In genomic region chr5:36485306-36485705, GRCm38 (mm10) we compare ENCODE assay signal across 8 mouse cellular contexts. TPM values are rescaled to one million over a fixed set of nuclear protein-coding genes. Genes with fewer than 3 reads are reported as not detected.
DNase-seq lines count a peak whose midpoint lies in the region; ATAC-seq lines count a peak whose summit lies in the region.

No protein-coding gene starts in this region.

- H3K9me3 ChIP-seq in liver, embryonic 11.5 days (ENCODE audit: control insufficient read depth, low read length): no peaks in the 10 kb centered on the region
- no peaks in the 10 kb centered on the region for H3K9me3 ChIP-seq in embryonic facial prominence, embryonic 12.5 days
- no peaks in the 10 kb centered on the region for H3K9me3 ChIP-seq in limb, embryonic 11.5 days (ENCODE audit: control insufficient read depth, low read length)
- H3K9me3 ChIP-seq in neural tube, embryonic 15.5 days (replicated peaks): no peaks in the 10 kb centered on the region

- H3K27me3 ChIP-seq in liver, embryonic 11.5 days (replicated peaks; ENCODE audit: control insufficient read depth, insufficient read depth, low read length): peaks cover 14% of the 10 kb centered on the region
- H3K27me3 ChIP-seq in embryonic facial prominence, embryonic 12.5 days: peaks cover 18% of the 10 kb centered on the region
- H3K27me3 ChIP-seq in limb, embryonic 11.5 days (ENCODE audit: control insufficient read depth, insufficient read depth, low read length): peaks cover 8% of the 10 kb centered on the region; the same call in 1 of the 2 replicates
- H3K27me3 ChIP-seq in neural tube, embryonic 15.5 days (replicated peaks): no peaks in the 10 kb centered on the region

- H3K4me3 ChIP-seq in liver, embryonic 11.5 days (ENCODE audit: low read depth, low read length): peak overlapping the region; percentile 88
- H3K4me3 ChIP-seq in embryonic facial prominence, embryonic 12.5 days: peak overlapping the region; percentile 89; the same call in 1 of the 2 replicates
- H3K4me3 ChIP-seq in limb, embryonic 11.5 days (ENCODE audit: low read depth, low read length): 0 out of 2 replicates have a peak overlapping the region, but pooled peaks have one; percentile 91
- peak overlapping the region; percentile 62 for H3K4me3 ChIP-seq in neural tube, embryonic 15.5 days (replicated peaks)

- peak overlapping the region; percentile 55 for H3K9ac ChIP-seq in liver, embryonic 11.5 days (ENCODE audit: low read depth, low read length)
- no peak overlapping the region; the same call in 1 of the 2 replicates for H3K9ac ChIP-seq in embryonic facial prominence, embryonic 12.5 days
- H3K9ac ChIP-seq in limb, embryonic 11.5 days (ENCODE audit: low read length): no peak overlapping the region
- H3K9ac ChIP-seq in neural tube, embryonic 15.5 days (replicated peaks): peak overlapping the region; percentile 43

- H3K36me3 ChIP-seq in liver, embryonic 11.5 days (ENCODE audit: control insufficient read depth, insufficient read depth, low read length): no peaks in the 10 kb centered on the region
- H3K36me3 ChIP-seq in embryonic facial prominence, embryonic 12.5 days: no peaks in the 10 kb centered on the region
- no peaks in the 10 kb centered on the region for H3K36me3 ChIP-seq in limb, embryonic 11.5 days (ENCODE audit: control insufficient read depth, insufficient read depth, low read length)
- H3K36me3 ChIP-seq in neural tube, embryonic 15.5 days: 0 out of 2 replicates have a peak, but pooled peaks cover 3% of the 10 kb centered on the region

- H3K27ac ChIP-seq in liver, embryonic 11.5 days (ENCODE audit: low read depth, low read length): no peak overlapping the region
- H3K27ac ChIP-seq in embryonic facial prominence, embryonic 12.5 days: no peak overlapping the region
- no peak overlapping the region for H3K27ac ChIP-seq in limb, embryonic 11.5 days (replicated peaks; ENCODE audit: low read depth, low read length)
- H3K27ac ChIP-seq in neural tube, embryonic 15.5 days (replicated peaks): no peak overlapping the region

- intact Hi-C loops in left cerebral cortex, postnatal 10 days (cut with DNase I): no loop called here

- peaks cover 30% of the 10 kb centered on the region for H3K4me1 ChIP-seq in liver, embryonic 11.5 days (replicated peaks; ENCODE audit: control insufficient read depth, insufficient read depth, low read length)
- H3K4me1 ChIP-seq in embryonic facial prominence, embryonic 12.5 days: peaks cover 24% of the 10 kb centered on the region
- peaks cover 6% of the 10 kb centered on the region for H3K4me1 ChIP-seq in limb, embryonic 11.5 days (ENCODE audit: control insufficient read depth, insufficient read depth, low read length)
- H3K4me1 ChIP-seq in neural tube, embryonic 15.5 days: peaks cover 46% of the 10 kb centered on the region

- ATAC-seq in liver, embryonic 11.5 days (replicated peaks; ENCODE audit: low FRiP score): no peak
- no peak for ATAC-seq in embryonic facial prominence, embryonic 12.5 days (ENCODE audit: insufficient number of reproducible peaks, insufficient read depth, low FRiP score, low TSS enrichment)
- no peak for ATAC-seq in limb, embryonic 11.5 days (ENCODE audit: insufficient number of reproducible peaks, low FRiP score, low TSS enrichment, low read depth)
- ATAC-seq in neural tube, embryonic 15.5 days (ENCODE audit: low FRiP score): no peak

- no peak for DNase-seq in liver, embryonic 11.5 days (ENCODE audit: low spot score)
- DNase-seq in liver: no peak
- DNase-seq in limb, embryonic 11.5 days (ENCODE audit: low spot score): peak; percentile 27
- no peak for DNase-seq in left cerebral cortex, postnatal 10 days (ENCODE audit: extremely low spot score in 1 of 2, low spot score in 2 of 2)
- DNase-seq in gastrocnemius, postnatal 4 days (ENCODE audit: low spot score in 2 of 2): no peak
- DNase-seq in ovary, postnatal 14 days (ENCODE audit: low spot score): no peak

- WGBS in liver, embryonic 11.5 days: 19% methylated on average over 19 of the region's 19 CpGs
- WGBS in embryonic facial prominence, embryonic 12.5 days: 42% methylated on average over 19 of the region's 19 CpGs
- 34% methylated on average over 19 of the region's 19 CpGs for WGBS in limb, embryonic 11.5 days
- WGBS in neural tube, embryonic 15.5 days: 43% methylated on average over 19 of the region's 19 CpGs

- peak overlapping the region; percentile 100 for H3K4me2 ChIP-seq in liver, embryonic 11.5 days
- peak overlapping the region; percentile 89 for H3K4me2 ChIP-seq in embryonic facial prominence, embryonic 12.5 days (replicated peaks)
- H3K4me2 ChIP-seq in limb, embryonic 11.5 days (ENCODE audit: low read depth, severe bottlenecking): peak overlapping the region; percentile 88
- peak overlapping the region; percentile 92 for H3K4me2 ChIP-seq in neural tube, embryonic 15.5 days

RNA-seq across cellular contexts. Expression of gene Ccdc96, which starts 0.9 kb away (rescaled TPM):
- polyA plus RNA-seq in liver, embryonic 11.5 days (2014; fragmentation: Nextera tagmentation; extraction: Ambion mirVana): 0.26 and 0.34 TPM in 2 replicates
- 0.69 and 0.84 TPM in 2 replicates for polyA plus RNA-seq in embryonic facial prominence, embryonic 12.5 days (2016; fragmentation: Nextera tagmentation; extraction: Ambion mirVana)
- 0.60 and 0.62 TPM in 2 replicates for polyA plus RNA-seq in limb, embryonic 11.5 days (2014; fragmentation: Nextera tagmentation; extraction: Ambion mirVana)
- 2.1 and 3.0 TPM in 2 replicates for polyA plus RNA-seq in neural tube, embryonic 15.5 days (2015; fragmentation: Nextera tagmentation; extraction: Ambion mirVana)
- 1 to 10 TPM; 1.4 TPM for total RNA-seq in left cerebral cortex, postnatal 10 days (2021)
- under 1 TPM in 1 of 2 experiments, not detected in 1; 0.08 TPM for total RNA-seq in gastrocnemius, postnatal 4 days (2021)

RNA-seq across cellular contexts. Expression of gene Tada2b, which starts 1.2 kb away (rescaled TPM):
- 2.8 and 3.1 TPM in 2 replicates for polyA plus RNA-seq in liver, embryonic 11.5 days (2014; fragmentation: Nextera tagmentation; extraction: Ambion mirVana)
- polyA plus RNA-seq in embryonic facial prominence, embryonic 12.5 days (2016; fragmentation: Nextera tagmentation; extraction: Ambion mirVana): 2.1 and 2.3 TPM in 2 replicates
- 2.8 and 3.2 TPM in 2 replicates for polyA plus RNA-seq in limb, embryonic 11.5 days (2014; fragmentation: Nextera tagmentation; extraction: Ambion mirVana)
- 2.8 and 2.9 TPM in 2 replicates for polyA plus RNA-seq in neural tube, embryonic 15.5 days (2015; fragmentation: Nextera tagmentation; extraction: Ambion mirVana)
- total RNA-seq in left cerebral cortex, postnatal 10 days (2021): 10 to 100 TPM; 29.7 to 31.6 TPM
- 10 to 100 TPM; 11.3 to 13.5 TPM for total RNA-seq in gastrocnemius, postnatal 4 days (2021)

RNA-seq across cellular contexts. Expression of gene Grpel1, which starts 20.5 kb away (rescaled TPM):
- 74.6 and 79.9 TPM in 2 replicates for polyA plus RNA-seq in liver, embryonic 11.5 days (2014; fragmentation: Nextera tagmentation; extraction: Ambion mirVana)
- 48.0 and 48.4 TPM in 2 replicates for polyA plus RNA-seq in embryonic facial prominence, embryonic 12.5 days (2016; fragmentation: Nextera tagmentation; extraction: Ambion mirVana)
- 57.5 and 59.4 TPM in 2 replicates for polyA plus RNA-seq in limb, embryonic 11.5 days (2014; fragmentation: Nextera tagmentation; extraction: Ambion mirVana)
- 42.8 and 47.1 TPM in 2 replicates for polyA plus RNA-seq in neural tube, embryonic 15.5 days (2015; fragmentation: Nextera tagmentation; extraction: Ambion mirVana)
- total RNA-seq in left cerebral cortex, postnatal 10 days (2021): 10 to 100 TPM; 21.8 to 22.6 TPM
- total RNA-seq in gastrocnemius, postnatal 4 days (2021): 10 to 100 TPM; 31.7 to 34.9 TPM

Comparison
In these comparisons a context has a peak if more than half of its experiments do, and no peak if none do; other contexts are left out.
1. H3K9ac ChIP-seq: peak in liver, embryonic 11.5 days (single experiment) and neural tube, embryonic 15.5 days (single experiment); none in embryonic facial prominence, embryonic 12.5 days (single experiment) and limb, embryonic 11.5 days (single experiment).
2. Peak in every context shown above with its lines, with median percentiles within 50 percentile points of each other: H3K4me2 ChIP-seq and H3K4me3 ChIP-seq.